Mouse (Mus musculus) cerebellum, adult 2 months (tissue): ENCODE data around the gene Hdgfl3. TPM values are rescaled to one million over a fixed set of nuclear protein-coding genes. Genes with fewer than 3 reads are reported as not detected.

Source experiments
- DNase-seq, 2 experiments: peaks; one replicate each; pipeline ENCODE4 v3.0.0; 2021
- H3K27ac ChIP-seq: fragments of 200-500 bp; 2 replicates; pipeline ENCODE4 v1.5.1; 2012; ENCODE audit warnings: low read length, control low read depth, inconsistent platforms; ENCODE audit not compliant: insufficient read depth
- H3K27me3 ChIP-seq: fragments of 200-500 bp; 2 replicates; pipeline ENCODE4 v1.6.1; 2012; ENCODE audit warnings: inconsistent platforms, mild to moderate bottlenecking, low read length, moderate library complexity; ENCODE audit not compliant: control insufficient read depth, insufficient read depth
- H3K4me1 ChIP-seq: fragments of 200-500 bp; 2 replicates; pipeline ENCODE4 v1.6.1; 2011; ENCODE audit warnings: low read length; ENCODE audit not compliant: control insufficient read depth, insufficient read depth
- H3K4me3 ChIP-seq: fragments of 200-500 bp; replicated peaks from 2 replicates; pipeline ENCODE3; 2011; ENCODE audit warnings: mild to moderate bottlenecking, low read depth, low read length, control low read depth; ENCODE audit not compliant: insufficient read depth
- CTCF ChIP-seq: fragments of 200-500 bp; IDR thresholded peaks from 2 replicates; pipeline ENCODE4 v1.5.1; 2011; ENCODE audit warnings: low read depth, mild to moderate bottlenecking, control low read depth, low read length, moderate library complexity, borderline replicate concordance; ENCODE audit not compliant: insufficient read depth
- POLR2A ChIP-seq: fragments of 200-500 bp; IDR thresholded peaks from 2 replicates; pipeline ENCODE4 v1.6.1; 2011; ENCODE audit warnings: low read length, control low read depth, borderline replicate concordance; ENCODE audit not compliant: insufficient read depth
- WGBS: fragments of 180-500 bp; shearing (Covaris S2); methylation state at CpG from one replicate; pipeline ENCODE4 v1.1.7; 2018; 5-methylcytosine and 5-hydroxymethylcytosine counted together
- polyA plus RNA-seq: library from polyadenylated mRNA; depleted of rRNA; stranded (reverse); fragments of >200 nt; gene quantifications from 2 replicates; pipeline ENCODE4 v1.2.3, GENCODE M21; 2012; rRNA removed

The Hdgfl3 gene
- 22.4 and 23.7 TPM in 2 replicates for polyA plus RNA-seq

DNA sequence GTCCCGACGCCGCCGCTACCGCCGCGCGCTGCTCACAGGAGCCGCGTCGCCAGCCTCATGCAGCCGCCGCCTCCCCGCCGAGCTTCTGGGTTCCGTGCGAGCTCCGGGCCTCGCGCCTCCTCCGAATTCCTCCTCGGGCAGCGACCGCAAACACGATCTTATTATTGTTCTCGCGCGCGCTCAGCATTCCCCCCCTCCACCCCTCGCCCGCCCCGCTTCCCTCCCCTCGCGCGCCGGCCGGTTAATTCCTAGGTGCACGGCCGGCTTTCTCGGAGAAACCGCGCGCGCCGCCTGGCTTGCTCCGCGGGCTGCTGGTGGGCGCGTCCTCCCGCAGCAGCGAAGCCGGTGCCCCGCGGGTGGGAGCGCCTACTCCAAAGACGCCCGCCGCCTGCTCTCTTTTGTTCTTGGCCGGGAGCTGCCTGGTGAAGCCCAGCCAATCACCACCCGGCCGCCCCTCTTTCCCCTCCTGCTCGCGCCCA lies at the start of gene Hdgfl3:
Gene Hdgfl3 (minus strand): TSS at position 207 of the 479 bp plus-strand sequence.
- H3K27ac ChIP-seq, result peak within 1 kb of the TSS; percentile 76
- peak within 1 kb of the TSS; percentile 63 for H3K4me3 ChIP-seq
- DNase-seq, result peak; percentile 81 to 84
- H3K27me3 ChIP-seq, result no peaks in the 10 kb centered on the region; the same call in 1 of the 2 replicates
- under 1% methylated on average over 61 of the region's 63 CpGs for WGBS
- no peaks in the 10 kb centered on the region; the same call in 1 of the 2 replicates for H3K4me1 ChIP-seq
- TF ChIP-seq POLR2A (0 out of 2 replicates have a peak, but pooled peaks have one; percentile 23), CTCF (no peak)

DNA sequence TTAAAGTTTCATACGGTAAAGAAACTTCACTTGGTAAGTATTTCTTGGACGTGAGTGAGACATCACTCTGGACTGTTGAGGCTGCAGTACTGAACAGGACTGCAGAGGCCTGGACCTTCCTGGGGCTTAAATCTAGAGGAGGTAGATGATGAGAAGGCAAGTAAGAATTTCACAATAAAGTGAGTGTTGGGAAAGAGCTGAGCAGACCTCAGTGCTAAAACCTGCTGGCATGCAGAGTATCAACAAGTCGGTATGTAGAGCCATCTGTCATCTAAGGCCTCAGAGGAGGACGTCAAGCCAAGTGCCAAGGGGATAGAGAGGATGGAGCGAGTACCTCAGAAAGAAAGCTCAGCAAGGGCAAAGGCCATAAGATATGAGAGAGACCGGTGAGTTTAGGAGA lies 49.4 kb upstream of the Hdgfl3 start:
- H3K4me1 ChIP-seq, result no peaks in the 10 kb centered on the region
- DNase-seq, result no peak
- H3K27me3 ChIP-seq, result no peaks in the 10 kb centered on the region
- no peak for TF ChIP-seq CTCF
- no peak for TF ChIP-seq POLR2A
- H3K27ac ChIP-seq, result no peak overlapping the region
- WGBS, result 55% methylated on average over 6 of the region's 6 CpGs
- H3K4me3 ChIP-seq, result no peak overlapping the region

DNA sequence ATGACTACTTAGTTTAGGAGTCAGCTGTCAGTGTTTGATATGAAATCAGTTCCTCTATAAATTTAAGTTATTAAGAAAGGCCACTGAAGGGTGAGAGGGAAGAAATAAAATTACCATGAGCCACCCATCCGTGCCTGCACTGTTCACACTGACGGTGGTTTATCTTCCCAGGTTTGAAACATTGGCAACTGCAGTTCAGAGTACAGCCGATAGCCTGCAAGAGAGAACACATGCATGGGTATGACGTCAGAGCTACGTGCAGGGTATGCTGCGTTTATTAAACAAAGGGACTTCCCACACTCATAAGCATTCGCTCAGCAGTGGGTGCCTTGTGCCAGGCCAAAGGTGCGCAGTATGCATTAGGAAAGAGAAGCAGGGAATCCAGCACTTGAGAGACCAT lies 44.0 kb upstream of the Hdgfl3 start:
- no peaks in the 10 kb centered on the region for H3K4me1 ChIP-seq
- TF ChIP-seq CTCF, result no peak
- TF ChIP-seq POLR2A, result no peak
- H3K27ac ChIP-seq, result no peak overlapping the region
- 65% methylated on average over 8 of the region's 8 CpGs for WGBS
- H3K4me3 ChIP-seq, result no peak overlapping the region
- no peaks in the 10 kb centered on the region for H3K27me3 ChIP-seq
- DNase-seq, result no peak

DNA sequence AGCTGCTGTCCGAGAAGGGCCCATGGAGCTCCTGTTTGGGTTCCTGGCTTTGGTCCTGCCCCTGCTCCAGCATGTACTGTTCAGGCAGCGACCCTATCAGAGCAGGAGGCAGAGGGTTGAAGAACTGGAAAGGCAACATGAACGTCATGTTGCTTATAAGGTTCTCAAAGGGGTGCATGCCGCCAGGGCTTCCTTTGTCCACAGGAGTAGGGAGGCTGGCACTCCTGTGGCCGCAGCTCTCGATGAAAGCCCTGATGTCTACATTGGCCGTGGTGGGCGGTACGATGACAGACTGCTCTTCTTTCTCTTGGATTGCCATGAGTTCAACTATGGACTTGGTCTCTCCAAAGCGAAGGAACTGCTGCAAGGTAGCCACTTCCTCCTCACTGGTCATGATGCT lies 40.3 kb upstream of the Hdgfl3 start:
- no peaks in the 10 kb centered on the region for H3K4me1 ChIP-seq
- H3K4me3 ChIP-seq, result no peak overlapping the region
- TF ChIP-seq CTCF (no peak), POLR2A (no peak)
- H3K27ac ChIP-seq, result no peak overlapping the region
- H3K27me3 ChIP-seq, result no peaks in the 10 kb centered on the region
- no peak for DNase-seq
- WGBS, result 91% methylated on average over 10 of the region's 10 CpGs

DNA sequence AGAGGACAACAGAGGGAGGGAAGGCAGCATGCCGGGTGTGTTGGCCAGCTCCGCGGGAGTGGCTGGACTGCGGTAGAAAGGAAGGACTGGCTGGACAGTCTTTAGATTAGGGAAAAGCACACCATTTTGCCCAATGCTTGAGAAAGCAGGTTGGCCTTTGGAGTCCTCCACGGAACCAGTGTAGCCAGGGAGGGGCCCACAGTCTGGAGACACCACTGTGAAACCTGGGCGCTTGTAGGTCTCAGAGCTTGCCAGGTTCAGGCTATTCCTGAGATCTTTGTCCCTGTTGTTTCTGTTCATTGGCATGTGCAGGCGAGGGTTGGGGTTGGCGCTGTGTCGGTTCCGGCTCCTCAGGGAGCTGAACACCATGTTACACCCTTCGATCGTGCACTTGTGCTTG lies 39.7 kb upstream of the Hdgfl3 start:
- Histone ChIP-seq H3K27me3 (no peaks in the 10 kb centered on the region), H3K4me1 (no peaks in the 10 kb centered on the region), H3K4me3 (no peak overlapping the region), H3K27ac (no peak overlapping the region)
- WGBS, result 90% methylated on average over 12 of the region's 12 CpGs
- DNase-seq, result no peak
- TF ChIP-seq POLR2A (no peak), CTCF (no peak)

DNA sequence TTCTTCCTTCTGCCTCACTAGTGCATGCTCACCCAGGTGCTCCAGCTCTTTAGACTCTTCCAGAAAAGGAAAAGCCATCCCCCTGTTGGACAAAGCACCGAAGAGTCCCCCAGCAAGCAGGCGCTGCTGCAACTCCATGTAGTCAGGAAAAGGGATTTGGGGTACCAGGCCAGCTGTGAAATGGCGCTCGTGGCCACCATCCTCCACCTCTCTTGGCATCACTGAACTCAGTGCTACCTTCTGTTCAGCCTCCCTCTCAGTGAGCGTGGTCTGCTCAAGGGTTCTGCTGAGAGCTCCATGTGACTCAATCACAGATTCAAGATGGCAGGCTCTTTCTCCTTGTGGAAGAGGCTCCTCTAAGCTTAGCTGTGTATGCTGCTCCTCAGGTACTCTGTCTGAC lies 39.1 kb upstream of the Hdgfl3 start:
- H3K4me3 ChIP-seq, result no peak overlapping the region
- no peak for DNase-seq
- no peaks in the 10 kb centered on the region for H3K27me3 ChIP-seq
- WGBS, result 94% methylated on average over 5 of the region's 5 CpGs
- H3K4me1 ChIP-seq, result no peaks in the 10 kb centered on the region
- TF ChIP-seq CTCF, result no peak
- TF ChIP-seq POLR2A, result no peak
- no peak overlapping the region for H3K27ac ChIP-seq

DNA sequence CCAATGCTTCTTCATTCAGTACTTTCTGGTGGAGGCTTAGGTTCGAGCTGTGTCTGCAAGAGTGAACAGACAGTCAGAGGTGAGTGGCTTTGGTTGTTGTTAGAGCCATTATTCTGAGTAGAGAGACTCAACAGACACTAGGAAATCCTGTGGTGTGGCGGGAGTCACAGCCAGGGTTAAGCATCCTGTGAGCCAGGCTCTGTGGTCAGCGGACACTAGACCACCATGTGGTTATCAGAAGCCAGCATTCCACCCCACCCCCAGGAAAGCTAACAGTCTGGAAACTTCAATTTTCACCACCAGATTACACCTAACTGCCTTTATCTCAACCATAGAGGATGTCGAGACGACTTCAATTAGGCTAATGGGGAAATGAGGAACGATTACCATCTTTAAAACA lies 34.7 kb upstream of the Hdgfl3 start:
- DNase-seq, result no peak
- H3K4me3 ChIP-seq, result no peak overlapping the region
- TF ChIP-seq POLR2A (no peak), CTCF (no peak)
- H3K27ac ChIP-seq, result no peak overlapping the region
- no peaks in the 10 kb centered on the region for H3K27me3 ChIP-seq
- 89% methylated on average over 6 of the region's 6 CpGs for WGBS
- H3K4me1 ChIP-seq, result no peaks in the 10 kb centered on the region

DNA sequence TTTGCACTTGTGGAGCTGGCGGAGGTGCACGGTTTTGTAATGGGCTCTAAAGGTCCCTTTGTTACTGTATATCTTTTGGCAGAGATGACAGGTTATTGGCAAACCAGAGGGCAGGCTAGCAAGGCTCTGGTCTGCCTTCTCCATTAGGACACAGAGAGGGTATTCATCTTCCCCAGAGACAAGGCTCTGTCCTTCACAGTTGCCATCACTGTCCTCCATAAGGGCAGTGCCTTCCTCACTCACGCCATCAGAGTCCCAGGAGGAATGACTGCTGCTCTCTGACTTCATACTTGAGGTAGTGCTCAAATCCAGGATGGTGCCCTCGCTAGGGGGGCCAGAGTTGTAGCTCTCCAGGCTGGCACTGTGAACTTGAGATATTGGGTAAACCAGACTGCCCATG lies 34.2 kb upstream of the Hdgfl3 start:
- TF ChIP-seq POLR2A, result no peak
- TF ChIP-seq CTCF, result no peak
- no peak for DNase-seq
- Histone ChIP-seq H3K27me3 (no peaks in the 10 kb centered on the region), H3K27ac (no peak overlapping the region), H3K4me3 (no peak overlapping the region), H3K4me1 (no peaks in the 10 kb centered on the region)
- WGBS, result 52% methylated on average over 4 of the region's 4 CpGs
